Mouse (Mus musculus) thymus, adult 2 months (tissue): Measurements from ENCODE around the gene Polr3b. TPM values are rescaled to one million over a fixed set of nuclear protein-coding genes. Genes with fewer than 3 reads are reported as not detected.

Experiments
- DNase-seq: peaks from one replicate; pipeline ENCODE4 v3.0.0; 2021
- H3K27ac ChIP-seq: fragments of 200-500 bp; 2 replicates; pipeline ENCODE4 v1.5.1; 2012; ENCODE audit warnings: low read length, control low read depth; ENCODE audit not compliant: control insufficient read depth, insufficient read depth
- H3K27me3 ChIP-seq: fragments of 200-500 bp; 2 replicates; pipeline ENCODE4 v1.6.1; 2012; ENCODE audit warnings: mild to moderate bottlenecking, low read length, moderate library complexity, mixed read lengths; ENCODE audit not compliant: control insufficient read depth, insufficient read depth
- H3K36me3 ChIP-seq: fragments of 200-500 bp; 2 replicates; pipeline ENCODE4 v1.6.1; 2012; ENCODE audit warnings: mild to moderate bottlenecking, low read length, moderate library complexity; ENCODE audit not compliant: control insufficient read depth, insufficient read depth
- H3K4me1 ChIP-seq: fragments of 200-500 bp; replicated peaks from 2 replicates; pipeline ENCODE4 v1.6.1; 2012; ENCODE audit warnings: low read length; ENCODE audit not compliant: control insufficient read depth, insufficient read depth
- H3K4me3 ChIP-seq: fragments of 200-500 bp; 2 replicates; pipeline ENCODE4 v1.5.1; 2012; ENCODE audit warnings: mild to moderate bottlenecking, low read length, control low read depth, moderate library complexity; ENCODE audit not compliant: control insufficient read depth, insufficient read depth
- CTCF ChIP-seq: fragments of 200-500 bp; IDR thresholded peaks from 2 replicates; pipeline ENCODE4 v1.5.1; 2012; ENCODE audit warnings: mild to moderate bottlenecking, control low read depth, low read length, moderate library complexity, borderline replicate concordance; ENCODE audit not compliant: control insufficient read depth, poor library complexity, insufficient read depth; ENCODE audit errors: extremely low read depth
- POLR2A ChIP-seq: fragments of 200-500 bp; IDR thresholded peaks from 2 replicates; pipeline ENCODE4 v1.6.1; 2012; ENCODE audit warnings: mild to moderate bottlenecking, low read length, control low read depth, moderate library complexity; ENCODE audit not compliant: control insufficient read depth, poor library complexity, insufficient read depth; ENCODE audit errors: extremely low read depth
- WGBS: fragments of 180-500 bp; shearing (Covaris S2); methylation state at CpG from one replicate; pipeline ENCODE4 v1.1.7; 2018; 5-methylcytosine and 5-hydroxymethylcytosine counted together
- polyA plus RNA-seq: library from polyadenylated mRNA; depleted of rRNA; stranded (reverse); fragments of >200 nt; gene quantifications from 2 replicates; pipeline ENCODE4 v1.2.3, GENCODE M21; 2012

Polr3b gene
- polyA plus RNA-seq, 1 experiment: 6.6 TPM

- 85% methylated on average over 8 of the region's 8 CpGs for WGBS
- H3K27ac ChIP-seq: no peak overlapping the region
Measured at GRCm38 (mm10) chr10:84701110-84701509, 79.0 kb downstream of the Polr3b start.

DNA sequence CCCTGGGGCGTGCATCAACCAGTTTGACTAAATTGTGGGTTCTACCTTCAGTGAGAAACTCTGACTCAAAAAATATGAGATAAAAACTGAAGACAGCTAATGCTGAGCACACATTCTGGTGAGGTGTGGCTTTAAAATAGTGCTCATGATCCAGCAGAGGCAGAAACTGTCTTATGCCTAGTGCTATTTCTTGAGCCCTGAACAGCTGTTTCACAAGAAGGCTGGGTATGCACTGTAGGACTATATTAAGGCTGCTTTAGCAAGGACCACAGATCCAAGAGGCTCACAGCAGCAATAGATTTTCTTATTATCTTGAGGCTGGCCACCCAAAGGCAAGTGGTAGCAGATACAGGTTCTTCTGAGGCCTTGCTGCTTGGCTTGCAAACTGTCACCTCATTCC is 80.0 kb downstream of the Polr3b start:
- H3K4me3 ChIP-seq: no peak overlapping the region
- 94% methylated on average over 1 of the region's 1 CpGs for WGBS
- no peaks in the 10 kb centered on the region for H3K4me1 ChIP-seq
- no peak overlapping the region for H3K27ac ChIP-seq
- TF ChIP-seq POLR2A: no peak
- no peak for TF ChIP-seq CTCF
- no peaks in the 10 kb centered on the region for H3K27me3 ChIP-seq
- H3K36me3 ChIP-seq: peaks cover 7% of the 10 kb centered on the region; the same call in 1 of the 2 replicates
- no peak for DNase-seq

More at GRCm38 (mm10) chr10:84701110-84701509, 79.0 kb downstream of the Polr3b start:
- TF ChIP-seq POLR2A (no peak), CTCF (no peak)
- no peaks in the 10 kb centered on the region for H3K4me1 ChIP-seq
- H3K36me3 ChIP-seq: peaks cover 7% of the 10 kb centered on the region; the same call in 1 of the 2 replicates
- H3K4me3 ChIP-seq: no peak overlapping the region
- H3K27me3 ChIP-seq: no peaks in the 10 kb centered on the region
- no peak for DNase-seq

GRCm38 (mm10) chr10:84704594-84704993 is 82.5 kb downstream of the Polr3b start:
- Histone ChIP-seq H3K36me3 (peaks cover 7% of the 10 kb centered on the region; the same call in 1 of the 2 replicates), H3K27ac (no peak overlapping the region), H3K4me1 (no peaks in the 10 kb centered on the region), H3K4me3 (no peak overlapping the region), H3K27me3 (no peaks in the 10 kb centered on the region)
- TF ChIP-seq CTCF (no peak), POLR2A (no peak)
- 100% methylated on average over 1 of the region's 1 CpGs for WGBS
- DNase-seq: no peak

DNA sequence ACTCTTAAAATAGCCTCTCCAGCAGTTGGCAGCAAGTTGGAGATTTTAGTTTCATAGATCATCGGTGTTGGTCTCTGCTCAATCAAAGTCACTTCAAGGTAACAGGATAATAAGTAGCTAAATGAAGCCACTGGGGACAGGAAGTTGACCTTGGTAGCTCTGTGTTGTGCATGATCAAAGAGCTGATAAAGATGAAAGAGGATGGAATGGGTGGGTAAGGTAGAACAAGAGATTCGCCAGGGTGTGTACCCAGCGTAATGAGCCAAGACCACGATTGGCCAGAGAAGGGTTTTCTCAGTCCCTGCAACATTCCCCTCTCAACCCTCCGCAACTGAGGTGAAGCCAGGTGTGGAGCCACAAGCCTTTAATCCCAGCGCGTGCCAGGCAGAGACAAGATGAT is 83.1 kb downstream of the Polr3b start:
- no peak overlapping the region for H3K4me3 ChIP-seq
- H3K27ac ChIP-seq: no peak overlapping the region
- TF ChIP-seq CTCF: no peak
- TF ChIP-seq POLR2A: no peak
- WGBS: 53% methylated on average over 7 of the region's 7 CpGs
- no peak for DNase-seq
- no peaks in the 10 kb centered on the region for H3K4me1 ChIP-seq
- peaks cover 6% of the 10 kb centered on the region; the same call in 1 of the 2 replicates for H3K36me3 ChIP-seq
- H3K27me3 ChIP-seq: no peaks in the 10 kb centered on the region

DNA sequence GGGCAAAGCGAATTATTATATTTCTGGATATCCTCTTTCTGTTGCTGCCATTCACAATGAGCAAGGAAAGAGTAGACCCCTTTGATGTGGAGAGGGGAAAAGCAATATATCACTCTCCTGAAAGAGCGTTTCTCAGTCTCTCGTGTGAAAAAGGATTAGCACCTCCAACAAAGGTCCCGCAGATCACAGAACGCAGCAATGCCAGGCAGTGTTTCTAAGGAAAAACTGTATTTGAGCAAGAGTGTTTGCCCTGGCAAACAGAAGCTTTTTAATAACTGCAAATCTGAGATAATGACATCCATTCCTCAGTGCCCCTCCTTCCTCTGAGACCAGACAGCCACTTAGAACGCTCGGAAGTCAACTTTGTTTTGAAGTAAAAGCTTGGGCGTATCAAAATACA is 84.5 kb downstream of the Polr3b start:
- Histone ChIP-seq H3K4me1 (no peaks in the 10 kb centered on the region), H3K27me3 (no peaks in the 10 kb centered on the region), H3K36me3 (no peaks in the 10 kb centered on the region), H3K27ac (no peak overlapping the region), H3K4me3 (no peak overlapping the region)
- TF ChIP-seq CTCF (no peak), POLR2A (no peak)
- DNase-seq: no peak
- 91% methylated on average over 8 of the region's 8 CpGs for WGBS

DNA sequence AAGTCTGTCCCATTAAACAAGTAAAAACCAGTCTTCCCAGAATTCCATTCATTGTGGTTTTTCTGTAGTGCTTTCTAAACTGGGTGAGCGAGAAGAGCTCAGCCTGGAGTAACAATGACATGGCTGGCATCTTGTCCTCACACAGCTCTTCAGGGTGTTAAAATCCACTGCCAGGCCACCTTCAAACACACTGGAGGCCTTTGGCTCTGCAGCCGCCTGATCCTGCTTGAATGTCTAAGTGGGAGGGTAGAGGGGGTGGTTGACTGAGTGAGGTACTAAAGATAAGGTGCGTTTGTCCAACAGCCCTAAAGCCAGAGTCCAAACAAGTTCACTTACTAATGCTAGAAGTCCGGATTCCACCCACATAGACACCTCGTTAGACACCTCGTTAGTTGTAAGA is 85.1 kb downstream of the Polr3b start:
- DNase-seq: no peak
- 95% methylated on average over 6 of the region's 6 CpGs for WGBS
- H3K36me3 ChIP-seq: no peaks in the 10 kb centered on the region
- H3K4me3 ChIP-seq: no peak overlapping the region
- no peaks in the 10 kb centered on the region for H3K27me3 ChIP-seq
- no peak overlapping the region for H3K27ac ChIP-seq
- no peak for TF ChIP-seq CTCF
- TF ChIP-seq POLR2A: no peak
- no peaks in the 10 kb centered on the region for H3K4me1 ChIP-seq
